Mouse (Mus musculus) forebrain, embryonic 13.5 days (tissue): ENCODE data around the gene Creb3l4. TPM values are rescaled to one million over a fixed set of nuclear protein-coding genes. Genes with fewer than 3 reads are reported as not detected.

Source experiments
- ATAC-seq: fragments of 200-750 bp; cut with Nextera tagmentation; 2 replicates; pipeline ENCODE4 v1.8.0; 2017
- H3K27ac ChIP-seq: fragments of 300-500 bp; sonication (generic); 2 replicates; pipeline ENCODE4 v1.5.1; 2015; ENCODE audit warnings: inconsistent platforms, mild to moderate bottlenecking, moderate library complexity
- H3K27me3 ChIP-seq: fragments of 300-500 bp; sonication (generic); 2 replicates; pipeline ENCODE4 v1.6.1; 2015; ENCODE audit warnings: mild to moderate bottlenecking, inconsistent platforms
- H3K36me3 ChIP-seq: fragments of 300-500 bp; sonication (generic); 2 replicates; pipeline ENCODE4 v1.6.1; 2015; ENCODE audit warnings: mild to moderate bottlenecking, inconsistent platforms; ENCODE audit not compliant: poor library complexity, severe bottlenecking
- H3K4me1 ChIP-seq: fragments of 300-500 bp; sonication (generic); 2 replicates; pipeline ENCODE4 v1.6.1; 2015; ENCODE audit warnings: inconsistent platforms
- H3K4me2 ChIP-seq: fragments of 300-500 bp; sonication (generic); 2 replicates; pipeline ENCODE4 v1.6.1; 2015; ENCODE audit warnings: inconsistent platforms, mild to moderate bottlenecking, moderate library complexity
- H3K4me3 ChIP-seq: fragments of 300-500 bp; sonication (generic); 2 replicates; pipeline ENCODE4 v1.5.1; 2015; ENCODE audit warnings: mild to moderate bottlenecking, inconsistent platforms
- H3K9ac ChIP-seq: fragments of 300-500 bp; sonication (generic); 2 replicates; pipeline ENCODE4 v1.6.1; 2015; ENCODE audit warnings: mild to moderate bottlenecking, inconsistent platforms
- H3K9me3 ChIP-seq: fragments of 300-500 bp; sonication (generic); replicated peaks from 2 replicates; pipeline ENCODE4 v1.6.1; 2016; ENCODE audit warnings: inconsistent platforms
- WGBS: fragments of 180-500 bp; shearing (Covaris S2); methylation state at CpG from one replicate; pipeline ENCODE4 v1.1.7; 2015; 5-methylcytosine and 5-hydroxymethylcytosine counted together
- microRNA-seq: library from miRNA; unstranded; fragments of <30 nt; microRNA quantifications from one replicate; pipeline ENCODE4, GENCODE M21; 2016
- polyA plus RNA-seq: library from polyadenylated mRNA; unstranded; fragments of >200 nt; fragmentation: Nextera tagmentation; extraction: Ambion mirVana; gene quantifications from 2 replicates; pipeline ENCODE4 v1.2.1, GENCODE M21; 2015

Creb3l4 gene
- polyA plus RNA-seq, 1 experiment from 2014 or later: 5.8 TPM

- Histone ChIP-seq H3K36me3 (peaks cover 5% of the 10 kb centered on the region), H3K27me3 (no peaks in the 10 kb centered on the region), H3K4me1 (no peaks in the 10 kb centered on the region), H3K4me3 (no peak overlapping the region), H3K9me3 (no peaks in the 10 kb centered on the region), H3K4me2 (no peak overlapping the region), H3K9ac (no peak overlapping the region), H3K27ac (no peak overlapping the region)
- WGBS: 38% methylated on average over 1 of the region's 1 CpGs
- no peak for ATAC-seq
Measured at GRCm38 (mm10) chr3:90202884-90203283, 40.4 kb downstream of the Creb3l4 start.

GRCm38 (mm10) chr3:90197548-90197947, 45.8 kb downstream of the Creb3l4 start:
- Histone ChIP-seq H3K27ac (no peak overlapping the region), H3K36me3 (no peaks in the 10 kb centered on the region), H3K4me1 (0 out of 2 replicates have a peak, but pooled peaks cover 5% of the 10 kb centered on the region), H3K4me2 (no peak overlapping the region), H3K9ac (no peak overlapping the region), H3K27me3 (no peaks in the 10 kb centered on the region), H3K4me3 (no peak overlapping the region), H3K9me3 (no peaks in the 10 kb centered on the region)
- no peak for ATAC-seq
- WGBS: 80% methylated on average over 1 of the region's 1 CpGs

- H3K27ac ChIP-seq: no peak overlapping the region
- H3K27me3 ChIP-seq: no peaks in the 10 kb centered on the region
- ATAC-seq: no peak
- 0 out of 2 replicates have a peak, but pooled peaks cover 5% of the 10 kb centered on the region for H3K4me1 ChIP-seq
- H3K9ac ChIP-seq: no peak overlapping the region
- no peaks in the 10 kb centered on the region for H3K36me3 ChIP-seq
- H3K4me3 ChIP-seq: no peak overlapping the region
- WGBS: 71% methylated on average over 1 of the region's 1 CpGs
- H3K9me3 ChIP-seq: no peaks in the 10 kb centered on the region
- no peak overlapping the region for H3K4me2 ChIP-seq
Measured at GRCm38 (mm10) chr3:90195644-90196043, 47.7 kb downstream of the Creb3l4 start.

DNA sequence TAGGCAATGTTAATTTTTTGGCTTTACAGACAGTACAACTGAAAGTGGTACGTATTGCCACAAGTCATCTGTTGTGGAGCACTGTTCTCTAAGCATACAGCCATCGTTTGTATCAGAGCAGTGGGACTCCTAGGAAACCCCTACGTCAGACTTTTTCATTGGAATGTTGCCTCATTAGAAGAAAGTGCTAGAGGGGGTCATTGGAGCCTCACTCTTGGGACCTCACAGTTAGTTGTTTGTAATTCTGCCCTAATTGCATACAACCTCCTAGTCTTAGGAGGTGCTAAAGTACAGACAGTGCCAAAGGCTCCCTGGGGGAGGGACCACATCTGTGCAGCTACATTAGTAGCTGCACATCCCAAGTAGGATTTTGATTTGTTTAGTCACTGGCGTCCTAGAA, 48.6 kb downstream of the Creb3l4 start:
- 0 out of 2 replicates have a peak, but pooled peaks cover 5% of the 10 kb centered on the region for H3K4me1 ChIP-seq
- H3K9me3 ChIP-seq: no peaks in the 10 kb centered on the region
- no peak overlapping the region for H3K4me2 ChIP-seq
- no peaks in the 10 kb centered on the region for H3K36me3 ChIP-seq
- H3K4me3 ChIP-seq: no peak overlapping the region
- no peaks in the 10 kb centered on the region for H3K27me3 ChIP-seq
- no peak overlapping the region for H3K9ac ChIP-seq
- WGBS: 27% methylated on average over 4 of the region's 4 CpGs
- no peak overlapping the region for H3K27ac ChIP-seq
- no peak for ATAC-seq

- whole genome bisulfite sequencing: 79% methylated on average over 11 of the region's 11 CpGs
- H3K9ac ChIP-seq: no peak overlapping the region
- H3K27me3 ChIP-seq: no peaks in the 10 kb centered on the region
- H3K27ac ChIP-seq: no peak overlapping the region
- no peaks in the 10 kb centered on the region for H3K9me3 ChIP-seq
- no peak overlapping the region for H3K4me2 ChIP-seq
- H3K4me1 ChIP-seq: 0 out of 2 replicates have a peak, but pooled peaks cover 5% of the 10 kb centered on the region
- no peaks in the 10 kb centered on the region for H3K36me3 ChIP-seq
- no peak for ATAC-seq
- H3K4me3 ChIP-seq: no peak overlapping the region
Measured at GRCm38 (mm10) chr3:90190859-90191510, 52.3 kb downstream of the Creb3l4 start.

Small RNA genes within 50 kb of the gene (microRNA-seq; reads per million reads assigned to microRNA genes)
- gene Mir7012: not detected

Other genes starting within 250 kb of the Creb3l4 start
- 162 and 167 TPM in 2 replicates for gene Hax1, start 244.7 kb downstream of the Creb3l4 start, polyA plus RNA-seq
- gene 4933434E20Rik, start 191.9 kb downstream of the Creb3l4 start, polyA plus RNA-seq: 224 and 230 TPM in 2 replicates
- 164 and 169 TPM in 2 replicates for gene Ubap2l, start 190.9 kb downstream of the Creb3l4 start, polyA plus RNA-seq
- gene Tpm3, start 170.9 kb downstream of the Creb3l4 start, polyA plus RNA-seq: 449 and 474 TPM in 2 replicates
- gene Nup210l, start 139.4 kb downstream of the Creb3l4 start, polyA plus RNA-seq: 0.34 TPM in 2 replicates
- gene Rps27, start 29.9 kb downstream of the Creb3l4 start, polyA plus RNA-seq: 1,194 and 1,420 TPM in 2 replicates
- 24.3 and 28.4 TPM in 2 replicates for gene Rab13, start 29.8 kb downstream of the Creb3l4 start, polyA plus RNA-seq
- gene Jtb, start 11.9 kb downstream of the Creb3l4 start, polyA plus RNA-seq: 102 and 111 TPM in 2 replicates
- gene Slc39a1, start 4.7 kb upstream of the Creb3l4 start, polyA plus RNA-seq: 55.0 and 55.3 TPM in 2 replicates
- 17.2 and 21.5 TPM in 2 replicates for gene Crtc2, start 10.7 kb upstream of the Creb3l4 start, polyA plus RNA-seq
- 3.1 and 4.5 TPM in 2 replicates for gene Dennd4b, start 21.7 kb upstream of the Creb3l4 start, polyA plus RNA-seq
- 18.0 and 18.6 TPM in 2 replicates for gene Gatad2b, start 49.7 kb upstream of the Creb3l4 start, polyA plus RNA-seq
- gene Slc27a3, start 146.4 kb upstream of the Creb3l4 start, polyA plus RNA-seq: 11.2 and 12.4 TPM in 2 replicates
- gene Ints3, start 190.1 kb upstream of the Creb3l4 start, polyA plus RNA-seq: 27.8 and 29.3 TPM in 2 replicates
- 2.3 and 2.8 TPM in 2 replicates for gene Npr1, start 222.4 kb upstream of the Creb3l4 start, polyA plus RNA-seq
- 367 and 388 TPM in 2 replicates for gene Ilf2, start 232.6 kb upstream of the Creb3l4 start, polyA plus RNA-seq
- gene Snapin, start 247.5 kb upstream of the Creb3l4 start, polyA plus RNA-seq: 73.5 and 76.5 TPM in 2 replicates